Mouse (Mus musculus) embryonic facial prominence, embryonic 11.5 days (tissue): Measurements from ENCODE around the gene Cdk17. TPM values are rescaled to one million over a fixed set of nuclear protein-coding genes. Genes with fewer than 3 reads are reported as not detected.

Source experiments
- ATAC-seq: fragments of 200-750 bp; cut with Nextera tagmentation; replicated peaks from 2 replicates; pipeline ENCODE4 v1.8.0; 2017; ENCODE audit warnings: low read depth; ENCODE audit not compliant: insufficient number of reproducible peaks, low FRiP score, low TSS enrichment
- DNase-seq: peaks from one replicate; pipeline ENCODE4 v3.0.0-alpha.2; 2015; ENCODE audit warnings: low spot score
- H3K27ac ChIP-seq: fragments of 300-500 bp; sonication (generic); replicated peaks from 2 replicates; pipeline ENCODE4 v1.5.1; 2014; ENCODE audit warnings: mild to moderate bottlenecking, low read depth, low read length, control low read depth
- H3K27me3 ChIP-seq: fragments of 300-500 bp; sonication (generic); 2 replicates; pipeline ENCODE4 v1.6.1; 2014; ENCODE audit warnings: mild to moderate bottlenecking, low read length, moderate library complexity, mixed read lengths; ENCODE audit not compliant: control insufficient read depth, insufficient read depth
- H3K36me3 ChIP-seq: fragments of 300-500 bp; sonication (generic); replicated peaks from 2 replicates; pipeline ENCODE4 v1.6.1; 2014; ENCODE audit warnings: low read depth, mild to moderate bottlenecking, low read length, moderate library complexity, mixed read lengths; ENCODE audit not compliant: control insufficient read depth, insufficient read depth
- H3K4me1 ChIP-seq: fragments of 300-500 bp; sonication (generic); 2 replicates; pipeline ENCODE4 v1.6.1; 2014; ENCODE audit warnings: low read length, mixed read lengths; ENCODE audit not compliant: control insufficient read depth, insufficient read depth
- H3K4me2 ChIP-seq: fragments of 300-500 bp; sonication (generic); 2 replicates; pipeline ENCODE4 v1.6.1; 2014; ENCODE audit warnings: low read depth, mild to moderate bottlenecking, control low read depth, low read length, moderate library complexity
- H3K4me3 ChIP-seq: fragments of 300-500 bp; sonication (generic); 2 replicates; pipeline ENCODE4 v1.5.1; 2014; ENCODE audit warnings: low read depth, low read length, control low read depth
- H3K9ac ChIP-seq: fragments of 300-500 bp; sonication (generic); replicated peaks from 2 replicates; pipeline ENCODE4 v1.6.1; 2014; ENCODE audit warnings: mild to moderate bottlenecking, control low read depth, low read length
- H3K9me3 ChIP-seq: fragments of 300-500 bp; sonication (generic); replicated peaks from 2 replicates; pipeline ENCODE4 v1.6.1; 2016; ENCODE audit warnings: mild to moderate bottlenecking, low read length, inconsistent platforms, mixed read lengths; ENCODE audit not compliant: control insufficient read depth
- WGBS: fragments of 180-500 bp; shearing (Covaris S2); extraction: QIAGEN DNeasy Blood & Tissue Kit; methylation state at CpG from one replicate; pipeline ENCODE4 v1.1.7; 2014; 5-methylcytosine and 5-hydroxymethylcytosine counted together
- polyA plus RNA-seq: library from polyadenylated mRNA; unstranded; fragments of >200 nt; fragmentation: Nextera tagmentation; extraction: Ambion mirVana; gene quantifications from 2 replicates; pipeline ENCODE4 v1.2.1, GENCODE M21; 2014

Gene Cdk17
- polyA plus RNA-seq, 1 experiment from 2014 or later, result 27.8 TPM

- no peaks in the 10 kb centered on the region for H3K27me3 ChIP-seq
- H3K9ac ChIP-seq, result no peak overlapping the region
- no peak overlapping the region for H3K27ac ChIP-seq
- DNase-seq, result no peak
- peaks cover 6% of the 10 kb centered on the region for H3K4me1 ChIP-seq
- no peaks in the 10 kb centered on the region; the same call in 1 of the 2 replicates for H3K36me3 ChIP-seq
- ATAC-seq, result no peak
- no peak overlapping the region for H3K4me2 ChIP-seq
- no peak overlapping the region for H3K4me3 ChIP-seq
- 96% methylated on average over 5 of the region's 5 CpGs for WGBS
- H3K9me3 ChIP-seq, result no peaks in the 10 kb centered on the region
These were observed 106.8 kb downstream of the Cdk17 start for GRCm38 (mm10) chr10:93267509-93267908.

DNA sequence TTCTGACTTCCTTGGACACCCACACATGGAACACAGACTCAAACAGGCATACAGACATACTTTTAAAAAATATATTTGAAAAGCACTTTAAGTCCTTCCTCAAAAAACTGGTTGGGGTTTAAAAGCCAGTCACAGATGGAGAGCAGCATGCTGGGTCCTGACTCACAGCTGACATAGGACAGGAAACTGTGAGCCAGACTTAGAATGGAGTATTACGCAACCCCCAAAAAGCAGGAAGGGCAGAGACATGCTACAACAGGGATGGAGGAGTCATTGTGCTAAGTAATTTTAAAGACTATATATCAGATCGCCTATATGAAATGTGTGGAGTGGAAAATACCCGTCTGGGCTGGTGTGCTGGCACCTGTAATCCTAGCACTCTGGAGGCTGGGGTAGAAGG is 107.7 kb downstream of the Cdk17 start:
- Histone ChIP-seq H3K4me3 (no peak overlapping the region), H3K27me3 (no peaks in the 10 kb centered on the region), H3K4me2 (no peak overlapping the region), H3K9ac (no peak overlapping the region), H3K27ac (no peak overlapping the region), H3K36me3 (no peaks in the 10 kb centered on the region; the same call in 1 of the 2 replicates), H3K9me3 (no peaks in the 10 kb centered on the region), H3K4me1 (peaks cover 6% of the 10 kb centered on the region)
- no peak for DNase-seq
- ATAC-seq, result no peak
- WGBS, result 96% methylated on average over 3 of the region's 3 CpGs

DNA sequence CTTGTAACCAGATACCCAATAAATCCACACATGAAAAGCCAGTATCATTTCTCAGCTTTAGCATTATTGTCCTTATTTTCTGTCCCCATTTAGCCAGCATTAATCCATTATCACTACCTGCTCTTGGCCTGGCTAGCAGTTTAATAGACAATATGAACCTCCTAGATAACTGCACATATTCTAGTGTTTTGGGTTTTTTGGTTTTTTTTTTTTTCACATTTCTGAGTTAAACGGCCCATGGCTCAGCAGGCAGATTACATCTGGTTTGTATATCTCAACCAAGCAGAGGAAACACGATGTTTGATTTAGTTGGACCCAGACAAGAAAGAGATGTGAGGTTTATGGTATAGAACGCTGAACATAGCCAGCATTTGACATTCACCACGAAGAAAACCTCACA is 109.1 kb downstream of the Cdk17 start:
- H3K27ac ChIP-seq, result peak overlapping the region; percentile 65; the same call in 1 of the 2 replicates
- no peak overlapping the region for H3K4me2 ChIP-seq
- H3K9ac ChIP-seq, result no peak overlapping the region; the same call in 1 of the 2 replicates
- H3K4me1 ChIP-seq, result peaks cover 2% of the 10 kb centered on the region; the same call in 1 of the 2 replicates
- H3K27me3 ChIP-seq, result no peaks in the 10 kb centered on the region
- WGBS, result 47% methylated on average over 4 of the region's 4 CpGs
- DNase-seq (peak; percentile 40), ATAC-seq (no peak)
- H3K36me3 ChIP-seq, result no peaks in the 10 kb centered on the region; the same call in 1 of the 2 replicates
- H3K4me3 ChIP-seq, result no peak overlapping the region
- H3K9me3 ChIP-seq, result no peaks in the 10 kb centered on the region

DNA sequence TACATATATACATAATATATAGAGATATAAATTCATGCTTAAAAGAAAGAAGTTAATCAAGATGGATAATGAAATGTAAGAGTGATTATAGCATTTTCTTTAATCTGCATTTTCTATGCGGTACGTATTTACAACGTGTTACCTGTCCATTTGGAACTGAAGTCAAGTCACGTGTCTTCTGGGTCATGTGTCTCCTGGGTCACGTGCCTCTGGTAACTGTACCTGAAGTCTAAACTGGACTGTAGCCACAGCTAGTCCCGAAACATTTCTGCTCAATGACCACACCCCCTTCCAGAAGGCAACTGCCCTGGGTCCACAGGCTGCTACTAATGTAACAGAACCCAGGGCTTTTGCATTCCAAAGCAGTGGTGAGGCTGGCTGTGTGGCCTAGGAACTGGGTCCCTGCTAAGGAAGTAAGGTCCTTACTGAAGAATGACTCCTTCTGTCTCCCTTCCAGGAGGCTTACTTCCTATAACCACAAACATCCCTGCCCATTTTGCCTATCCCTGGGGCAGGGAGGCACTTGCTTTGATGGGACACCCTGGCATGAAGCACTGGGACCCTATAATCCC is 110.3 kb downstream of the Cdk17 start:
- Histone ChIP-seq H3K27me3 (no peaks in the 10 kb centered on the region), H3K4me2 (no peak overlapping the region), H3K4me1 (peaks cover 2% of the 10 kb centered on the region; the same call in 1 of the 2 replicates), H3K4me3 (no peak overlapping the region), H3K9ac (no peak overlapping the region), H3K36me3 (no peaks in the 10 kb centered on the region), H3K9me3 (no peaks in the 10 kb centered on the region), H3K27ac (no peak overlapping the region)
- DNase-seq (no peak), ATAC-seq (no peak)
- 90% methylated on average over 6 of the region's 6 CpGs for WGBS

DNA sequence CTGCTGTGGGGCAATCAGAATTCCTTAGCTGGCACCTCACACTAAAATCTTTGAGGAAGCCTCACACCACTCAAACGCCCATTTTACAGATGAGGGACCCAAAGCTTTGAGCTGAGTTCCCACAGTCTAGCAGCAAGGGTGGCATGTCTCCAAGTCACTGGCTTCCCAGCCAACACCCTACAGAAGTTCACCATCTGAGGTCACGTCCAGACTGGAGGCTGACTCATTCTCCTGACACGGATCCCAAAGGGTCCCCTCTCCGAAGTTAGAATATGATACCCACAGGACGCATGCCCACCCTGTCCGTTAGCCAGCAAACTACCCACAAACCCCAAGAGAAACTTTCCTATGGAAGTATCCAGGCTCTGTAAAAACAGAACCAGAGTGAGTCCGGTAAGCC is 111.2 kb downstream of the Cdk17 start:
- 89% methylated on average over 7 of the region's 7 CpGs for WGBS
- ATAC-seq, result no peak
- no peak overlapping the region for H3K4me2 ChIP-seq
- H3K27ac ChIP-seq, result no peak overlapping the region
- no peaks in the 10 kb centered on the region for H3K9me3 ChIP-seq
- no peaks in the 10 kb centered on the region for H3K36me3 ChIP-seq
- no peaks in the 10 kb centered on the region for H3K27me3 ChIP-seq
- no peak overlapping the region for H3K9ac ChIP-seq
- H3K4me1 ChIP-seq, result peaks cover 2% of the 10 kb centered on the region; the same call in 1 of the 2 replicates
- H3K4me3 ChIP-seq, result no peak overlapping the region
- DNase-seq, result no peak

GRCm38 (mm10) chr10:93272986-93273982 is 112.6 kb downstream of the Cdk17 start:
- ATAC-seq (no peak), DNase-seq (no peak)
- Histone ChIP-seq H3K36me3 (no peaks in the 10 kb centered on the region), H3K27ac (no peak overlapping the region), H3K4me2 (no peak overlapping the region), H3K4me1 (peaks cover 2% of the 10 kb centered on the region; the same call in 1 of the 2 replicates), H3K9me3 (no peaks in the 10 kb centered on the region), H3K4me3 (no peak overlapping the region), H3K9ac (no peak overlapping the region), H3K27me3 (no peaks in the 10 kb centered on the region)
- 83% methylated on average over 14 of the region's 14 CpGs for WGBS

GRCm38 (mm10) chr10:93274277-93274696 is 113.6 kb downstream of the Cdk17 start:
- Histone ChIP-seq H3K36me3 (no peaks in the 10 kb centered on the region), H3K9ac (no peak overlapping the region), H3K9me3 (no peaks in the 10 kb centered on the region), H3K4me2 (no peak overlapping the region), H3K27ac (no peak overlapping the region), H3K4me3 (no peak overlapping the region), H3K4me1 (peaks cover 2% of the 10 kb centered on the region; the same call in 1 of the 2 replicates), H3K27me3 (no peaks in the 10 kb centered on the region)
- ATAC-seq, result no peak
- WGBS, result 59% methylated on average over 2 of the region's 2 CpGs
- no peak for DNase-seq
